Mouse (Mus musculus): ENCODE results near the gene Sspo. TPM values are rescaled to one million over a fixed set of nuclear protein-coding genes. Genes with fewer than 3 reads are reported as not detected.

The Sspo gene
- polyA plus RNA-seq, 1 experiment = 2.5 TPM

DNA sequence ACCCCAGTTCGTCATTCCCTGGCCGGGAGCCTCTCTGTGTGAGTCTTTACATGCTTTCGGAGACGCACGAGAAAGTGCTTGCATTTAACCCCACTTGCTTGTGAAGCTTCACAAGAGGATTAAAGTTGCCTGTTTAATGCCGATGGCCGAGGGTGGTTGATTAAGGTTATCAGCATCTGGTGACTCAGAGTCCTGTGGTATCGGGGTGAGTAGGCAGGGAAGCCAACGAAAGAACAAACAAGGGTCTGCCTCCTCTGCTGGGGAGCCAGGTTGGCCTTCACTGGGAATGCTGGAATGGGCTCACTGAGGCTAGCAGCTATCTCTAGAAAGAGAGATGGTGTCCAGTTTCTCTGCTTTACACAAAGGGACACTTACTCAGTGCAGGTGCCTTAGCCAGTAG lies 79.9 kb downstream of the Sspo start:
- no peak overlapping the region for H3K4me3 ChIP-seq
- H3K79me2 ChIP-seq (ENCODE audit: control insufficient read depth, insufficient read depth) = no peaks in the 10 kb centered on the region
- no peaks in the 10 kb centered on the region for H3K36me3 ChIP-seq (ENCODE audit: control insufficient read depth, insufficient read depth)
- no peak overlapping the region for H3ac ChIP-seq (ENCODE audit: control insufficient read depth, insufficient read length)
- TF ChIP-seq E2F4 (IDR thresholded peaks at IDR 0.05; ENCODE audit: insufficient read depth) = no peak
- no peak for TF ChIP-seq POLR2A (IDR thresholded peaks at IDR 0.05; ENCODE audit: insufficient read length, low read depth)
- TF ChIP-seq SRF (IDR thresholded peaks at IDR 0.05; ENCODE audit: control insufficient read depth, insufficient read length, low read depth) = no peak
- TF ChIP-seq USF1 (IDR thresholded peaks at IDR 0.05; ENCODE audit: low read depth) = no peak
- TF ChIP-seq POLR2AphosphoS2 (IDR thresholded peaks at IDR 0.05; ENCODE audit: insufficient read length, low read depth) = no peak
- no peak for TF ChIP-seq TCF3 (IDR thresholded peaks at IDR 0.05; ENCODE audit: insufficient read length, low read depth)
- no peak for TF ChIP-seq CEBPB (IDR thresholded peaks at IDR 0.05; ENCODE audit: insufficient read depth, poor library complexity, severe bottlenecking)
- no peak for TF ChIP-seq TCF12 (IDR thresholded peaks at IDR 0.05; ENCODE audit: insufficient read depth, poor library complexity, severe bottlenecking)
- no peak for TF ChIP-seq MAX (IDR thresholded peaks at IDR 0.05; ENCODE audit: low read depth)
- no peak for TF ChIP-seq MYOG (IDR thresholded peaks at IDR 0.05; ENCODE audit: control insufficient read depth in 1 of 3, insufficient read depth in 1 of 3, insufficient read length in 2 of 3, low read depth in 2 of 3)
- TF ChIP-seq MYOD1 (IDR thresholded peaks at IDR 0.05; ENCODE audit: control insufficient read depth in 1 of 3, insufficient read length in 2 of 3, low read depth in 2 of 3) = no peak
- TF ChIP-seq REST (IDR thresholded peaks at IDR 0.05; ENCODE audit: insufficient read depth, insufficient read length) = no peak
- no peaks in the 10 kb centered on the region for H3K27me3 ChIP-seq (ENCODE audit: control insufficient read depth, insufficient read depth, insufficient read length)
- H3K4me2 ChIP-seq (ENCODE audit: low read depth) = no peak overlapping the region

DNA sequence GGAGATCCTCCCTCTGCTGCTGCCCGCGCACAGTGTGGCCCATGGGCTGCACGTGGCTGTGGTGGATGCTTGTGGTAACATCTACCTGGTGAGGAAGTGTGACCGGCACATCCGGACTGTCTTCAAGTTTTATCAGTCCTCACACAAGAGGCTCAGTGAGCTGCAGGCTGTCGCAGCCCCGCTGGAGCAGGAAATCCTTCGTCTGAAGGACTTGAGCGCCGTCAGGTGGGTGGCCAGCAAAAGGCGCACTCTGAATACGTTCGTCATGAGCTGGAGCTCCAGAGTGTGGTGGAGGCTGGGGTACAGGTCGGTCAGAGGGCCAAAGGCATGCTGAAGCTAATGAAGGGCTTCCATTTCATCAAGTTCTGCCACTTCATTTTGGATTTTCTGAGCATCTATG lies 81.2 kb downstream of the Sspo start:
- H3K4me2 ChIP-seq (ENCODE audit: low read depth) = no peak overlapping the region
- H3K4me3 ChIP-seq = no peak overlapping the region
- no peak overlapping the region for H3ac ChIP-seq (ENCODE audit: control insufficient read depth, insufficient read length)
- no peaks in the 10 kb centered on the region for H3K36me3 ChIP-seq (ENCODE audit: control insufficient read depth, insufficient read depth)
- no peaks in the 10 kb centered on the region for H3K79me2 ChIP-seq (ENCODE audit: control insufficient read depth, insufficient read depth)
- no peaks in the 10 kb centered on the region for H3K27me3 ChIP-seq (ENCODE audit: control insufficient read depth, insufficient read depth, insufficient read length)
- TF ChIP-seq CEBPB (IDR thresholded peaks at IDR 0.05; ENCODE audit: insufficient read depth, poor library complexity, severe bottlenecking) = no peak
- no peak for TF ChIP-seq MAX (IDR thresholded peaks at IDR 0.05; ENCODE audit: low read depth)
- TF ChIP-seq POLR2AphosphoS2 (IDR thresholded peaks at IDR 0.05; ENCODE audit: insufficient read length, low read depth) = no peak
- no peak for TF ChIP-seq USF1 (IDR thresholded peaks at IDR 0.05; ENCODE audit: low read depth)
- no peak for TF ChIP-seq MYOD1 (IDR thresholded peaks at IDR 0.05; ENCODE audit: control insufficient read depth in 1 of 3, insufficient read length in 2 of 3, low read depth in 2 of 3)
- TF ChIP-seq TCF3 (IDR thresholded peaks at IDR 0.05; ENCODE audit: insufficient read length, low read depth) = no peak
- no peak for TF ChIP-seq SRF (IDR thresholded peaks at IDR 0.05; ENCODE audit: control insufficient read depth, insufficient read length, low read depth)
- no peak for TF ChIP-seq POLR2A (IDR thresholded peaks at IDR 0.05; ENCODE audit: insufficient read length, low read depth)
- no peak for TF ChIP-seq TCF12 (IDR thresholded peaks at IDR 0.05; ENCODE audit: insufficient read depth, poor library complexity, severe bottlenecking)
- TF ChIP-seq REST (IDR thresholded peaks at IDR 0.05; ENCODE audit: insufficient read depth, insufficient read length) = no peak
- no peak for TF ChIP-seq E2F4 (IDR thresholded peaks at IDR 0.05; ENCODE audit: insufficient read depth)
- no peak for TF ChIP-seq MYOG (IDR thresholded peaks at IDR 0.05; ENCODE audit: control insufficient read depth in 1 of 3, insufficient read depth in 1 of 3, insufficient read length in 2 of 3, low read depth in 2 of 3)

DNA sequence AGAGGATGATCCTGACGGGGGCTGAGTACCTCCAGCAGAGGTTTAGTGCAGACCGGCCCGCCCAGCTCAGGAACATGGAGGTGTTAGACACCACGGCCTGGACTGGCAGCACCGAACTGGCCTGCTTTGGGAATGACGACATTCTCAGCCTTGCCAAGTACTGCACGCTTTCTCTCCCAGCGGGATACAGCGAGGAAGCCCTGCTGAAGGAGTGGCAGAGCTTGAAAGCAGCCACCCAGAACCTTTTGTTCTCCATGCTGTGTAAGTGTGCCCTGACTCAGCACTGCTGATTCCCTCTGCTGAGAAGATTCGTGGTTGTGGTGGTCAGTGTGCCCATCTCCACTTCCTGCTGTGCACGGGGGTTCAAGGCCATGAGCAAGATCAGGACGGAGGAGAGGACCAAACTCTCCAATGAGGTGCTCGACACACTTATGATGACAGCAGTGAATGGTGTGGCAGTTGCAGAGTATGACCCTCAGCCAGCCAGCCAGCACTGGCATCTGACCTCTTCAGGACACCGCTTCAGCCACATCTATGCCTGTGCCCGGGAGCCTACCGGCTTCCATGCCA lies 81.9 kb downstream of the Sspo start:
- Histone ChIP-seq H3K79me2 (ENCODE audit: control insufficient read depth, insufficient read depth) (no peaks in the 10 kb centered on the region), H3K36me3 (ENCODE audit: control insufficient read depth, insufficient read depth) (no peaks in the 10 kb centered on the region), H3ac (ENCODE audit: control insufficient read depth, insufficient read length) (no peak overlapping the region), H3K4me2 (ENCODE audit: low read depth) (peak overlapping the region; percentile 7), H3K27me3 (ENCODE audit: control insufficient read depth, insufficient read depth, insufficient read length) (no peaks in the 10 kb centered on the region), H3K4me3 (no peak overlapping the region)
- TF ChIP-seq POLR2AphosphoS2 (IDR thresholded peaks at IDR 0.05; ENCODE audit: insufficient read length, low read depth) (no peak), E2F4 (IDR thresholded peaks at IDR 0.05; ENCODE audit: insufficient read depth) (no peak), REST (IDR thresholded peaks at IDR 0.05; ENCODE audit: insufficient read depth, insufficient read length) (no peak), USF1 (IDR thresholded peaks at IDR 0.05; ENCODE audit: low read depth) (no peak), MAX (IDR thresholded peaks at IDR 0.05; ENCODE audit: low read depth) (no peak), TCF12 (IDR thresholded peaks at IDR 0.05; ENCODE audit: insufficient read depth, poor library complexity, severe bottlenecking) (no peak), MYOG (IDR thresholded peaks at IDR 0.05; ENCODE audit: control insufficient read depth in 1 of 3, insufficient read depth in 1 of 3, insufficient read length in 2 of 3, low read depth in 2 of 3) (no peak), TCF3 (IDR thresholded peaks at IDR 0.05; ENCODE audit: insufficient read length, low read depth) (no peak), SRF (IDR thresholded peaks at IDR 0.05; ENCODE audit: control insufficient read depth, insufficient read length, low read depth) (no peak)

DNA sequence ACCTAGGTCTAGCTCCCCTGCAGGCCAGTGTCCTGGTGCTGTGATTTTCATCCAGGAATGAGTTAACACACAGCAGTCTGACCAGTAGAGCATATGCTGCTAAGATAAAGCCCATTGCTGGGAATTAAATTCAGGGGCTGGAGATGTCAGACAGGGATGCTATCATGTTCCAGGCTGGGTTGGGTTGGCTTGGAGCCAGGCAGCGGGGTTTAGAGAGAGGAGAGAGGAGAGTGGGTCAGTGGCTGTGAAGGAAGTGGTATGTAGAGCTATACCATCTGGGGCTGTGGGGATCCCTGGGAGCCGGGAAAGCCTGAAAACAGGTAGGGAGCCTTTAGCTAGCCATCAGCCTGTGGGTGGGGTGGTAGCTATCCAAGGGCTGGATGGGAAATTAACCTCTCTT lies 82.8 kb downstream of the Sspo start:
- Histone ChIP-seq H3K79me2 (ENCODE audit: control insufficient read depth, insufficient read depth) (no peaks in the 10 kb centered on the region), H3K27me3 (ENCODE audit: control insufficient read depth, insufficient read depth, insufficient read length) (no peaks in the 10 kb centered on the region), H3K36me3 (ENCODE audit: control insufficient read depth, insufficient read depth) (no peaks in the 10 kb centered on the region), H3ac (ENCODE audit: control insufficient read depth, insufficient read length) (no peak overlapping the region), H3K4me2 (ENCODE audit: low read depth) (peak overlapping the region; percentile 7), H3K4me3 (no peak overlapping the region)
- no peak for TF ChIP-seq MYOD1 (IDR thresholded peaks at IDR 0.05; ENCODE audit: control insufficient read depth in 1 of 3, insufficient read length in 2 of 3, low read depth in 2 of 3)
- TF ChIP-seq TCF12 (IDR thresholded peaks at IDR 0.05; ENCODE audit: insufficient read depth, poor library complexity, severe bottlenecking) = no peak
- no peak for TF ChIP-seq POLR2AphosphoS2 (IDR thresholded peaks at IDR 0.05; ENCODE audit: insufficient read length, low read depth)
- no peak for TF ChIP-seq MYOG (IDR thresholded peaks at IDR 0.05; ENCODE audit: control insufficient read depth in 1 of 3, insufficient read depth in 1 of 3, insufficient read length in 2 of 3, low read depth in 2 of 3)
- TF ChIP-seq E2F4 (IDR thresholded peaks at IDR 0.05; ENCODE audit: insufficient read depth) = no peak
- no peak for TF ChIP-seq USF1 (IDR thresholded peaks at IDR 0.05; ENCODE audit: low read depth)
- no peak for TF ChIP-seq SRF (IDR thresholded peaks at IDR 0.05; ENCODE audit: control insufficient read depth, insufficient read length, low read depth)
- no peak for TF ChIP-seq MAX (IDR thresholded peaks at IDR 0.05; ENCODE audit: low read depth)
- no peak for TF ChIP-seq POLR2A (IDR thresholded peaks at IDR 0.05; ENCODE audit: insufficient read length, low read depth)
- TF ChIP-seq REST (IDR thresholded peaks at IDR 0.05; ENCODE audit: insufficient read depth, insufficient read length) = no peak
- no peak for TF ChIP-seq CEBPB (IDR thresholded peaks at IDR 0.05; ENCODE audit: insufficient read depth, poor library complexity, severe bottlenecking)
- TF ChIP-seq TCF3 (IDR thresholded peaks at IDR 0.05; ENCODE audit: insufficient read length, low read depth) = no peak
